ENCODE assay signal across 12 mouse cellular contexts in the genomic region with DNA sequence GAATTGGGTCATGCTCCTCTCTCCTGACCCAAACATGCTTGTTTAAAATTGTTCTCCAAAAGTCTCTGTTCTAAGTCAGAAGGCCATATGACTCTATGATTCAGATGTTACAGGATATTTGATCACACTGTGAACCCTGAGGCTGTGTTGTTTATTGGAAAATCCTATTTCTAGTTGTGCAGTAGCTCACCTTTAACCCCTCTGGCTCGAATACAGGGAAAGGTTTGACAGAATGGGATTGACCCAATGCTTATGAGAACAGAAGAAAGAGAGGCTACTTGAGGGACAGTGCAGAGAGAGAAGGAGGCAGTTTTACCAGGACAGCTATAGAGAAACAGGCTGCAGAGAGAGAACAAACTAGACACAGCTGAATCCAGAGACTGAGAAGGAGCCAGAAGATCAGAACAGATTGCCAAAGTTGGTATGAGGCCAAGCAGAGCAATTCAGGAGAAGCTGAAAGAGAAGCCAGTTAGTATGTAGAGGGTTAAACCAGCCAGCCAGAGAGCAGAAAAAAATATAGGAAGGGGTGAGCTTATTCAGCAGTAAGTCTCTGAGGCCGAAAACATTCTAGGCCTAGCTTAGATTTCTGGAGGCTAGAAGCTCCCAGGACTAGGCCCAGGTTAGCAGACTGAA. TPM values are rescaled to one million over a fixed set of nuclear protein-coding genes. Genes with fewer than 3 reads are reported as not detected.
DNase-seq lines count a peak whose midpoint lies in the region; ATAC-seq and TF ChIP-seq lines count a peak whose summit lies in the region.
"Had no signal": no experiment of that assay in that cellular context is flagged by ENCODE, and none has a peak within 500 bp of the region (broad histone marks: within the 10 kb centered on the region; RNA-seq: fewer than 3 reads in every experiment).

No protein-coding gene starts in this region.

- intact Hi-C loops in left cerebral cortex, adult 2 months (cut with DNase I): no loop called here
- intact Hi-C loops in left cerebral cortex, postnatal 10 days (cut with DNase I): no loop called here

- 0 out of 2 replicates have a peak, but pooled peaks cover 3% of the 10 kb centered on the region for H3K4me1 ChIP-seq in forebrain, embryonic 15.5 days
- 0 out of 2 replicates have a peak, but pooled peaks cover 2% of the 10 kb centered on the region for H3K4me1 ChIP-seq in forebrain, embryonic 11.5 days (replicated peaks; ENCODE audit: control insufficient read depth, insufficient read depth, low read length)
- H3K4me1 ChIP-seq: embryonic facial prominence, embryonic 13.5 days had no signal

- TF ChIP-seq POLR2A in brain, embryonic 14.5 days (IDR thresholded peaks at IDR 0.05; ENCODE audit: borderline replicate concordance, extremely low read depth, insufficient read depth, insufficient read length, poor library complexity, severe bottlenecking): no peak

- ATAC-seq in forebrain, embryonic 15.5 days (replicated peaks): peak; percentile 58
- ATAC-seq in forebrain, embryonic 11.5 days (replicated peaks; ENCODE audit: low FRiP score): no peak

- no peak overlapping the region for H3K4me3 ChIP-seq in forebrain, embryonic 15.5 days
- no peak overlapping the region for H3K4me3 ChIP-seq in forebrain, embryonic 11.5 days (ENCODE audit: low read depth, low read length)
- no peak overlapping the region for H3K4me3 ChIP-seq in left cerebral cortex, adult 2 months
- H3K4me3 ChIP-seq: embryonic facial prominence, embryonic 13.5 days had no signal

- no peak overlapping the region for H3K9ac ChIP-seq in forebrain, embryonic 15.5 days (replicated peaks)
- no peak overlapping the region for H3K9ac ChIP-seq in forebrain, embryonic 11.5 days (ENCODE audit: low read length)
- H3K9ac ChIP-seq: embryonic facial prominence, embryonic 13.5 days had no signal

- no peak for DNase-seq in forebrain, embryonic 11.5 days (ENCODE audit: low spot score)
- DNase-seq in left cerebral cortex, adult 2 months (ENCODE audit: extremely low spot score in 1 of 2, low spot score in 2 of 2): no peak
- no peak for DNase-seq in left cerebral cortex, postnatal 10 days (ENCODE audit: extremely low spot score in 1 of 2, low spot score in 2 of 2)
- DNase-seq in brain, embryonic 14.5 days (ENCODE audit: low read depth): peak; percentile 52
- peak; percentile 58 for DNase-seq in lung, postnatal 10 days
- DNase-seq in spleen, postnatal 36 days (ENCODE audit: low spot score in 2 of 2): no peak
- DNase-seq in ovary, postnatal 10 days (ENCODE audit: low spot score): no peak
- DNase-seq: heart, postnatal 4 days; kidney, postnatal 14 days; thymus, postnatal 4 days had no signal

- WGBS in forebrain, embryonic 15.5 days: 47% methylated on average over 2 of the region's 2 CpGs
- WGBS in forebrain, embryonic 11.5 days: 51% methylated on average over 2 of the region's 2 CpGs

- no peak for TF ChIP-seq CTCF in left cerebral cortex, adult 2 months (IDR thresholded peaks at IDR 0.05)
- no peak for TF ChIP-seq CTCF in brain, embryonic 14.5 days (IDR thresholded peaks at IDR 0.05; ENCODE audit: borderline replicate concordance, extremely low read depth, insufficient read depth, insufficient read length)

- H3K4me2 ChIP-seq in forebrain, embryonic 15.5 days (replicated peaks): no peak overlapping the region
- no peak overlapping the region for H3K4me2 ChIP-seq in forebrain, embryonic 11.5 days (ENCODE audit: low read depth, low read length, severe bottlenecking)
- H3K4me2 ChIP-seq: embryonic facial prominence, embryonic 13.5 days had no signal

- no peaks in the 10 kb centered on the region for H3K27me3 ChIP-seq in forebrain, embryonic 15.5 days
- H3K27me3 ChIP-seq in forebrain, embryonic 11.5 days (ENCODE audit: control insufficient read depth, insufficient read depth, low read length): no peaks in the 10 kb centered on the region
- H3K27me3 ChIP-seq: embryonic facial prominence, embryonic 13.5 days had no signal

- H3K9me3 ChIP-seq in forebrain, embryonic 15.5 days: no peaks in the 10 kb centered on the region
- no peaks in the 10 kb centered on the region for H3K9me3 ChIP-seq in forebrain, embryonic 11.5 days (ENCODE audit: control insufficient read depth, low read length)
- H3K9me3 ChIP-seq: embryonic facial prominence, embryonic 13.5 days had no signal

- no peaks in the 10 kb centered on the region for H3K36me3 ChIP-seq in forebrain, embryonic 15.5 days
- H3K36me3 ChIP-seq in forebrain, embryonic 11.5 days (ENCODE audit: control insufficient read depth, insufficient read depth, low read length): no peaks in the 10 kb centered on the region
- H3K36me3 ChIP-seq: embryonic facial prominence, embryonic 13.5 days had no signal

- H3K27ac ChIP-seq in forebrain, embryonic 15.5 days (replicated peaks): peak overlapping the region; percentile 31; the same call in 1 of the 2 replicates
- H3K27ac ChIP-seq in forebrain, embryonic 11.5 days (ENCODE audit: low read depth, low read length): no peak overlapping the region
- H3K27ac ChIP-seq in left cerebral cortex, adult 2 months: peak overlapping the region; percentile 13; the same call in 1 of the 2 replicates
- H3K27ac ChIP-seq: embryonic facial prominence, embryonic 13.5 days had no signal

RNA-seq across cellular contexts. Expression of a gene that starts 27.1 kb away (rescaled TPM):
- 63.7 and 65.0 TPM in 2 replicates for polyA plus RNA-seq in forebrain, embryonic 15.5 days (2015; fragmentation: Nextera tagmentation; extraction: Ambion mirVana)
- 47.4 and 49.7 TPM in 2 replicates for polyA plus RNA-seq in forebrain, embryonic 11.5 days (2014; fragmentation: Nextera tagmentation; extraction: Ambion mirVana)
- total RNA-seq in left cerebral cortex, adult 2 months (2021): 10 to 100 TPM; 39.6 to 44.7 TPM
- total RNA-seq in left cerebral cortex, postnatal 10 days (2021): 10 to 100 TPM; 27.3 to 27.5 TPM
- 31.8 and 33.0 TPM in 2 replicates for polyA plus RNA-seq in brain, embryonic 14.5 days (2012; rRNA removed)

Comparison
In these comparisons a context has a peak if more than half of its experiments do, and no peak if none do; other contexts are left out.
1. DNase-seq: peak in brain, embryonic 14.5 days (single experiment) and lung, postnatal 10 days (single experiment); none in forebrain, embryonic 11.5 days (single experiment), left cerebral cortex, adult 2 months (0 of 2), left cerebral cortex, postnatal 10 days (0 of 2), spleen, postnatal 36 days (0 of 2) and ovary, postnatal 10 days (single experiment).